Mouse (Mus musculus) heart, adult 2 months (tissue): ENCODE measurements around the gene Cd3g. TPM values are rescaled to one million over a fixed set of nuclear protein-coding genes. Genes with fewer than 3 reads are reported as not detected.

Experiments used
- DNase-seq, 2 experiments: peaks; one replicate each; pipeline ENCODE4 v3.0.0; 2021
- H3K27ac ChIP-seq: fragments of 200-600 bp; 2 replicates; pipeline ENCODE4 v1.8.1; 2022
- H3K27me3 ChIP-seq: fragments of 200-500 bp; 2 replicates; pipeline ENCODE4 v1.6.1; 2012; ENCODE audit warnings: mild to moderate bottlenecking, low read length, inconsistent platforms, mixed read lengths; ENCODE audit not compliant: control insufficient read depth, insufficient read depth
- H3K36me3 ChIP-seq: fragments of 200-500 bp; 2 replicates; pipeline ENCODE4 v1.6.1; 2012; ENCODE audit warnings: low read length, inconsistent platforms; ENCODE audit not compliant: control insufficient read depth, insufficient read depth
- H3K4me1 ChIP-seq: fragments of 200-500 bp; 2 replicates; pipeline ENCODE4 v1.6.1; 2011; ENCODE audit warnings: low read length; ENCODE audit not compliant: control insufficient read depth, insufficient read depth
- H3K4me3 ChIP-seq: fragments of 200-600 bp; 2 replicates; pipeline ENCODE4 v1.8.1; 2022
- H3K79me2 ChIP-seq: fragments of 200-500 bp; replicated peaks from 2 replicates; pipeline ENCODE4 v1.6.1; 2012; ENCODE audit warnings: mild to moderate bottlenecking, inconsistent platforms, low read length, moderate library complexity, mixed read lengths; ENCODE audit not compliant: control insufficient read depth, insufficient read depth
- H3K9ac ChIP-seq: fragments of 200-500 bp; 2 replicates; pipeline ENCODE4 v1.6.1; 2012; ENCODE audit warnings: low read depth, mild to moderate bottlenecking, control low read depth, inconsistent platforms, low read length, mixed read lengths
- CTCF ChIP-seq: fragments of 200-600 bp; IDR thresholded peaks from 2 replicates; pipeline ENCODE4 v1.8.1; 2022; ENCODE audit warnings: antibody characterized with exemption, mild to moderate bottlenecking, moderate library complexity
- EP300 ChIP-seq: fragments of 200-500 bp; IDR thresholded peaks from 2 replicates; pipeline ENCODE4 v1.6.1; 2011; ENCODE audit warnings: low read depth, low read length, control low read depth; ENCODE audit not compliant: insufficient read depth
- POLR2A ChIP-seq: fragments of 200-500 bp; IDR thresholded peaks from 2 replicates; pipeline ENCODE4 v1.6.1; 2011; ENCODE audit warnings: mild to moderate bottlenecking, low read depth, low read length, control low read depth; ENCODE audit not compliant: insufficient read depth
- WGBS: fragments of 180-500 bp; shearing (Covaris S2); methylation state at CpG from one replicate; pipeline ENCODE4 v1.1.7; 2018; 5-methylcytosine and 5-hydroxymethylcytosine counted together
- intact Hi-C: fragments of 180-260 bp; cut with DNase I; formaldehyde crosslinking; loops from one replicate; pipeline ENCODE4 v1.15.1; 2025
- polyA plus RNA-seq: library from polyadenylated mRNA; depleted of rRNA; stranded (reverse); fragments of >200 nt; gene quantifications from 2 replicates; pipeline ENCODE4 v1.2.3, GENCODE M21; 2012
- total RNA-seq, 2 experiments: library from RNA; stranded (reverse); gene quantifications; 2 replicates each; pipeline ENCODE4 v1.2.3; 2021

The Cd3g gene
- total and polyA plus RNA-seq, 3 experiments: 0.25 to 0.64 (median 0.39) TPM

DNA sequence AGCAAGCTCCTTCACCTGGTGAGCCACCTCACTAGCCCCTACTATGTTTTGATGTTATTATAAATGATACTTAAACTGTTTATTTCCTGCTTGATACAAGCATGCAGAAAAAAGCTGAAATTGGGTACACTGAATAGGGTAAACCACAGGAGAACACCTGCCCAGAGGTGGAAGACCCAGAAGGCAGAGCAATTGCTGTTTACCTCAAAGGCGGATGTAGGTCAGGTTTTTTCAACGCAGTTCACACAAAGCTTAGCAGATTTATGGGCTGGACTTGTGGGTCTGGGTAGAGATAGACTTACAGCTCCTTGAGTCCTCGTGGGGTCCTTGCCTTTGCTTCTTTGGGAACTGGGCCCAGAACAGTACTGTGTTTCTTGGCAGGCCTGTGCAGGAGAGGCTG, 35.6 kb upstream of the Cd3g start:
- TF ChIP-seq CTCF (no peak), POLR2A (no peak), EP300 (no peak)
- Histone ChIP-seq H3K4me3 (no peak overlapping the region), H3K27ac (no peak overlapping the region), H3K27me3 (no peaks in the 10 kb centered on the region), H3K36me3 (no peaks in the 10 kb centered on the region), H3K79me2 (no peaks in the 10 kb centered on the region), H3K9ac (no peak overlapping the region), H3K4me1 (no peaks in the 10 kb centered on the region)
- intact Hi-C loops: no loop called here
- 54% methylated on average over 3 of the region's 3 CpGs for WGBS
- no peak for DNase-seq

DNA sequence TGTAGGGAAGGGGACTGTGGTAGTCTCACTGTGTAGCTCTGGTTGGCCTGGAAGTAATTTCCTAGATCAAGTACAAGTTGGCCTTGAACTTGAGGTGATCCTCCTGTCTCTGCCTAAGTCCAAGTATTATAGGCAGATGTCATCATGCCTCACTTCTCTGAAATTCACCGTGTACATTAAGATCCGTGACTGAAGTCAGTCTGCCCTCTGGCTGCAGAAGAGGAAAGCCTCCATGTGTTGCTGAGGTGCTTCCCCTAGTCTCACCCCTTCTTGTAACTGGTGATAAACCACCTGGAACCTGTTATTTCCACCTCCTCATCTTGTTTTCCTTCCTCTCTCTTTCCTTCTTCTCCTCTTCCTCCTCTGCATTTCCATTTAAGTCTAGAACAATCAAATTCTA, 34.6 kb upstream of the Cd3g start:
- WGBS: 33% methylated on average over 2 of the region's 2 CpGs
- H3K9ac ChIP-seq: no peak overlapping the region
- no peaks in the 10 kb centered on the region for H3K79me2 ChIP-seq
- intact Hi-C loops: no loop called here
- no peak for DNase-seq
- no peaks in the 10 kb centered on the region for H3K27me3 ChIP-seq
- no peak for TF ChIP-seq EP300
- no peak for TF ChIP-seq CTCF
- TF ChIP-seq POLR2A: no peak
- H3K4me1 ChIP-seq: no peaks in the 10 kb centered on the region
- no peak overlapping the region for H3K27ac ChIP-seq
- no peaks in the 10 kb centered on the region for H3K36me3 ChIP-seq
- H3K4me3 ChIP-seq: no peak overlapping the region

DNA sequence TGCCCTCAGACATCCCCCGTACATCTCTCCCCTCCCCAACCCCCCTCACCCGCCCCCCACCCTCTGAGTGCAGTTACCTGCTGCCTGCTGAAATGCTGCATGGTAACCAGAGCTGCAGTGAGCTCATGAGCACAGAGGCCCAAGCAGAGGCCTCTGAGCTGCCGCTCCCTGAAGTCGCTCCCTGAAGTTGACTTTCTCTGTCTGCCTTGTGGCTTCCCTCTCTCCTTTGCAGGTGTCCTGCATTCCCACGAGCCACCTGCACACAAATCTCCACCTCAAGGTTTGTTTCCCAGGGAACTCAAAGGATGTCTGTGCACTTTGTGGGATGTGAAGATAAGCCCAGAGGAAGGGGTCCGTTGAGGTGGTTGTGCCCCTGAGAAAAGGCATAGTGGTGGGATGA, 31.1 kb upstream of the Cd3g start:
- TF ChIP-seq CTCF (no peak), POLR2A (no peak), EP300 (no peak)

DNA sequence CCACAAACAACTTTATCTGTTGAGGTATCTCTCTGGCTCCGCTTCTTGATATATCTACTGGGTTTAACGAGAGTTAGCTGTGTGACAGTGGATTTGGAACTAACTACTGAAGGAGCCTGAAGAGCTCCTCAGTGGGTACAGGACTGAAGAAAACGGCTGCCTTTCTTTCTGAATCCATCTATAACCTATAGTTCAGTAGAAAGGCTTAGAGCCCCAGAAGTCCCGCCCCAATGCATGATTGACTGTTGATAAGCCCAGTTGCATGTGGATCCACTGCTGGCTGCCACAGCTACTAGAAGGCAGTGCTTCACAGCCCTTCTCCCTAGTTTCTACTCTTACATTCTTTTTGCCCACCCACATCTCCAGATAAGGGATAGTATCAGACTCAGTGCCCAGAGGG, 30.2 kb upstream of the Cd3g start:
- Histone ChIP-seq H3K9ac (no peak overlapping the region), H3K27ac (no peak overlapping the region), H3K79me2 (no peaks in the 10 kb centered on the region), H3K27me3 (peaks cover 2% of the 10 kb centered on the region; the same call in 1 of the 2 replicates), H3K4me3 (no peak overlapping the region), H3K36me3 (no peaks in the 10 kb centered on the region), H3K4me1 (no peaks in the 10 kb centered on the region)
- no peak for TF ChIP-seq EP300
- TF ChIP-seq CTCF: no peak
- TF ChIP-seq POLR2A: no peak
- WGBS: 65% methylated on average over 4 of the region's 4 CpGs
- DNase-seq: no peak
- intact Hi-C loops: no loop called here

More for the DNA sequence above, 31.1 kb upstream of the Cd3g start:
- no peak for DNase-seq
- Histone ChIP-seq H3K27me3 (peaks cover 2% of the 10 kb centered on the region; the same call in 1 of the 2 replicates), H3K4me3 (no peak overlapping the region), H3K9ac (no peak overlapping the region), H3K79me2 (no peaks in the 10 kb centered on the region), H3K4me1 (no peaks in the 10 kb centered on the region), H3K27ac (no peak overlapping the region), H3K36me3 (no peaks in the 10 kb centered on the region)
- 49% methylated on average over 6 of the region's 6 CpGs for WGBS
- intact Hi-C loops: no loop called here

DNA sequence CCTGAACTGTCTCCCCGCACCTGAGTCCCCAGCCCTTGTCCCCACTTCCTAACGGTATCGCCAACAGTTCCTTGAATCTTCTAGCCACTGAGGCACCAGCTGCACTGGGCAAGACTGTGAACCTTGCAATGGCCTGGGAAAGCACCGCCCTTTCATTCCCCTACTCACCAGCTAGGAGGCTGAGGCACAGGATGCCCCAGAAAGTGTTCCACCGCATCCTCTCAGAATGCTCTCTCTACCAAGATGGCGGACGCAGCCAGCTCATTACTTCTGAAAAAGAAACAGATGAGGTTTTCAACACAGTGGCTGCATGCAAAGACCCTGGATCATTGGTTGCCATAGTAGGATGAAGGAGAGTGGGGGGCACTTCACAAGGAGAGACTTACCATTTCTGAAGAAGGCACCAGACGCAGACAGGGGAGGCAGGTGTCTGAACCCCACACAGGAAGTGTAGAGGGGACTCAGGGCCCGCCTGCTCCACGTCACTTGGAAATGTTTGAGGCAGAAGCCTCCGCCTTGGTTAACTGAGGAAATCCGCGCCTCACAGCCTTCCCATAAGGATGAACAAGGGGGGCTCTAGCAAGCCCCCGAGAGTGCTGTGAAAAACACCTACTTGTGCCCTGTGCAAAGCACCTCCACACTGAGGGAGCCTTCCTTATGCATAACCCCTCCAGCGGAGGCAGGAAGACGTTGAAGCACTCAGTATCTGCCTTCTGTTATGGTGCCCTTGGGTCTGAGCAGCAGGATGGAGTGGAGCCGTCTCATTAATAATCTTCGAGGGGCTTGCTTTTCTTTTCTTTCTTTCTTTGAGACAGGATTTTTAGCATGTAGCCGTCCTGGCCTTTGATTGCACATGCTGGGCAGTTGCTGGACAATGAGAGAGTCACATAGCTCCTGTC, 29.2 kb upstream of the Cd3g start, which contains the start of gene Cd3e:
Gene Cd3e, minus strand, starts transcription at position 448 of the 899 bp plus-strand sequence.
- Histone ChIP-seq H3K36me3 (no peaks in the 10 kb centered on the region), H3K4me1 (no peaks in the 10 kb centered on the region), H3K9ac (no peak within 1 kb of the TSS), H3K4me3 (no peak within 1 kb of the TSS), H3K27ac (no peak within 1 kb of the TSS), H3K79me2 (no peaks in the 10 kb centered on the region), H3K27me3 (peaks cover 2% of the 10 kb centered on the region; the same call in 1 of the 2 replicates)
- TF ChIP-seq POLR2A: no peak
- no peak for TF ChIP-seq EP300
- intact Hi-C loops: no loop called here
- 79% methylated on average over 19 of the region's 19 CpGs for WGBS
- no peak for DNase-seq

DNA sequence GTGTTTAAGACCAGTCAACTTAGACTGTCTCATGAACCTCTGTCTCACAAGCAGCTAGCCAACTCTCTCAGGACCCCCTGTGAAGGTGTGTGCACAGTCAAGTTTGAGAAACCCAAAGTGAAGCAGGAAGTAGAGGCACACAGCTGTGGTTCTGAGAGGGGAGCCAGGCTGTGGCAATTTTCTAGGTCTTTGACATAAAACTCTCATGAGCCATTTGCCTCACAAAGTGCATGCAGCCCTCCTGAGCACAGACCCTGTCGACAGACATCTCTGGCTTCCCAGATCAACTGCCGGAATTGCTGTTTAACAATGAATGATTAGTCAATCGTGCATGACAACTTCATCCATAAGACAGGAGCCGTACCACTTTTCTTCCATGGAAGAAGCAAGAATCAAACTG, 28.1 kb upstream of the Cd3g start:
- DNase-seq: no peak
- H3K9ac ChIP-seq: no peak overlapping the region
- no peak overlapping the region for H3K27ac ChIP-seq
- H3K4me3 ChIP-seq: no peak overlapping the region
- peaks cover 2% of the 10 kb centered on the region; the same call in 1 of the 2 replicates for H3K27me3 ChIP-seq
- no peak for TF ChIP-seq EP300
- TF ChIP-seq POLR2A: no peak
- TF ChIP-seq CTCF: no peak
- WGBS: 79% methylated on average over 4 of the region's 4 CpGs
- no peaks in the 10 kb centered on the region for H3K79me2 ChIP-seq
- H3K36me3 ChIP-seq: no peaks in the 10 kb centered on the region
- no peaks in the 10 kb centered on the region for H3K4me1 ChIP-seq
- intact Hi-C loops: no loop called here
